Mouse (Mus musculus): ENCODE measurements around the gene Psph. TPM values are rescaled to one million over a fixed set of nuclear protein-coding genes. Genes with fewer than 3 reads are reported as not detected.

Psph gene
- total and polyA plus RNA-seq, 3 experiments: 128 to 252 (median 232) TPM

DNA sequence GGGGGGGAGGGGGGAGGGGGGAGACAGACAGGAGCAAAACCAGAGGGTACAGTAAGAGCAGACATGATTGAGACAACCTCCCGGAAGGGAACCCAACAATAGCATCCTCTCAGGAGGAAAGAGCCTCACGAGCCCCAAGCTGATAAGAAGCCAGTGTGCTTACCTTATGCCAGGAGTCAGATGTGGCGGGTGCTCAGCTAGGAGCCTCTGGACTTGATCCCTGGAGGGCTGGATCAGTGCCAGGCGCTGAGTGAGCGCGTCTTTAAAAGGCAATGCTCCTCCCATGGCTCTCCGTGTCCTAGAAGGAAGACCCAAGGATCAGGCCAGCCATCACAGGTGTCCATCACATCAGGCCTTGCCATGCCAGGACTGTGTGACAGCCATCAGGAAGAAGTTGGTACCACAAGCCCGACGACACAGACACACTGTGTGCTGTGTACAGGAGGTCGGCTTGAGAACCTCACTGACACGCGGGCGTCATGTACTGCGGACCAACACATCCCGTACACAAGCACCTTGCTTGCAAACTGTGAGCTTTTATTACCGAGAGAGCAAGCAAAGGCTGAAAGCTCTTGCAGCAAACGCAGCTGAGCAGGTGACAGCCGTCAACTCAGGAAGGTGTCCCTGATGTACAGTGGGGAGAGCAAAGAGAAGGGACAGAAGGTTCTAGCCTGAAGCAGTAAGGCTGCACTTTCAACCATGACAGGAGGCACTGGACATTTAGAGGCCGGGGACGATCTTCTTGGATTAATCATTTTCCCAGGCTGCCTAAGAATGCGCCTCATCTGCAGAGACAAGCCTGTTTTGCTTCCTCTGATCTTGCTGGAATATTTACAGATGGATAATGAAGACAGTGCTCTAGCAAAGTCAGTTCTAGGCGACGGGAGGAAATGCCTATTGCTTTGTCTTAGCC is 16.6 kb downstream of the Psph start:
- DNase-seq (ENCODE audit: extremely low read depth): no peak
- peaks cover 0 to 11% of the 10 kb centered on the region in 2 experiments; a peak in 1 of 4 replicates for H3K4me1 ChIP-seq (ENCODE audit: control insufficient read depth in 1 of 2, insufficient read depth in 2 of 2)
- H3K36me3 ChIP-seq (replicated peaks in 1 of 2; ENCODE audit: control insufficient read depth in 1 of 2, insufficient read depth in 1 of 2, low read length in 1 of 2): peaks cover 71 to 90% of the 10 kb centered on the region in 2 experiments
- no peak overlapping the region for H3K4me3 ChIP-seq (replicated peaks in 1 of 3; ENCODE audit: low read depth in 2 of 3, low read length in 2 of 3, poor library complexity in 1 of 3)
- no peaks in the 10 kb centered on the region for H3K27me3 ChIP-seq (replicated peaks)
- no peak overlapping the region for H3K27ac ChIP-seq (ENCODE audit: insufficient read depth, low read depth)
- no peaks in the 10 kb centered on the region for H3K9me3 ChIP-seq (replicated peaks; ENCODE audit: low read length)
- in situ Hi-C loops (cut with MboI; ENCODE audit: low pct_ligation_motif_present, low pct_unique_long_range_greater_than_20kb, low sequenced_read_pairs): no loop called here
- no peak overlapping the region for H3K9ac ChIP-seq (ENCODE audit: insufficient read depth, low read depth)
- H3K79me2 ChIP-seq (replicated peaks; ENCODE audit: control insufficient read depth, extremely low read depth, insufficient read depth, poor library complexity, severe bottlenecking): peaks cover 8% of the 10 kb centered on the region; the same call in 1 of the 2 replicates
- dilution Hi-C loops (cut with MboI; ENCODE audit: extremely low pct_ligation_motif_present, extremely low pct_unique_long_range_greater_than_20kb, low sequenced_read_pairs): no loop called here
- H3K4me2 ChIP-seq (ENCODE audit: insufficient read depth, low read depth, poor library complexity, severe bottlenecking): no peak overlapping the region
- TF ChIP-seq POLR2A (IDR thresholded peaks at IDR 0.05; ENCODE audit: low read depth, low read length) (no peak), MYC (IDR thresholded peaks at IDR 0.05; ENCODE audit: low read depth, low read length) (no peak), CHD1 (IDR thresholded peaks at IDR 0.05; ENCODE audit: low read depth, low read length) (no peak), EP300 (IDR thresholded peaks at IDR 0.05; ENCODE audit: low read length) (no peak), BHLHE40 (IDR thresholded peaks at IDR 0.05; ENCODE audit: low read depth, low read length) (no peak), ZMIZ1 (IDR thresholded peaks at IDR 0.05; ENCODE audit: low read depth, low read length) (no peak), NELFE (IDR thresholded peaks at IDR 0.05; ENCODE audit: low read depth, low read length) (no peak), MXI1 (IDR thresholded peaks at IDR 0.05; ENCODE audit: low read depth, low read length) (no peak), MAFK (IDR thresholded peaks at IDR 0.05; ENCODE audit: insufficient replicate concordance, low read length) (no peak), MEF2A (IDR thresholded peaks at IDR 0.05; ENCODE audit: borderline replicate concordance, low read depth, low read length) (no peak), KAT2A (IDR thresholded peaks at IDR 0.05; ENCODE audit: insufficient replicate concordance, low read length) (no peak), RAD21 (IDR thresholded peaks at IDR 0.05; ENCODE audit: low read depth, low read length) (no peak), UBTF (IDR thresholded peaks at IDR 0.05; ENCODE audit: low read depth, low read length) (no peak), JUND (conservative IDR thresholded peaks at IDR 0.05; ENCODE audit: low read depth, low read length) (no peak), USF1 (IDR thresholded peaks at IDR 0.05; ENCODE audit: low read depth, low read length) (no peak), ELF1 (IDR thresholded peaks at IDR 0.05; ENCODE audit: low read depth, low read length) (no peak)

DNA sequence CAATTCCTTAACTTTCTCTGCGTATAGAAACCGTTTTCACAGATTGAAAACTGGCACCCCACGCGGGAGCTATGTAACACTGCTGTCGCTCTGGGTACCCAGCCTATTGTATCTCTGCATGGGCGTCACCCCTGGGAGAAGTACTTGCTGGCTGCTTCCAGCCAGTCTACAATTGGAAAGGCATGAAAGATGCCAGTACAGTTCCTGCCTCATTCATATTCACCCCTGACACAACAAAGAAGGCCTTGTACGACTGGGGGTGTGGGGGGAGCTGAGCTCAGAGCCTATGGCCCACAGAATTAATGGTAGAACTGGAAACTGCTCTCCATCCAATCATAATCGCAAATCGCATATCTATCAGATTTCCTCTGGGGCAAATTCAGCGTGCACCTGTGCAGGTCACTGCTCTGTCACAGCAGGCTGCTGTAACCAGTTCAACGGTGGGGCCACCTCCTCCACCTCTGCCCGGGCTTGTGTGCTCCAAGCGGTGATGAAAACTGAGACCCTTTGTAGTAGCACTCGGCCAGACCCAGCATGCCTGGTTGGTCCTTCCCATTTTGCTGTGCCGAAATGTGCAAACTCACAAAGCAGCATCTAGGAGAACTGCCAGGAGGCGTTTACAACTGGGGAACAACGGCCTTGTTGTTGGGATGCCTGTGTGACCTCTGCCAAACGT is 25.2 kb downstream of the Psph start:
- no peak for DNase-seq (ENCODE audit: extremely low read depth)
- Histone ChIP-seq H3K4me2 (ENCODE audit: insufficient read depth, low read depth, poor library complexity, severe bottlenecking) (no peak overlapping the region), H3K27ac (ENCODE audit: insufficient read depth, low read depth) (no peak overlapping the region), H3K4me1 (ENCODE audit: control insufficient read depth in 1 of 2, insufficient read depth in 2 of 2) (no peaks in the 10 kb centered on the region), H3K36me3 (replicated peaks in 1 of 2; ENCODE audit: control insufficient read depth in 1 of 2, insufficient read depth in 1 of 2, low read length in 1 of 2) (peaks cover 18 to 44% of the 10 kb centered on the region in 2 experiments), H3K9me3 (replicated peaks; ENCODE audit: low read length) (no peaks in the 10 kb centered on the region), H3K79me2 (replicated peaks; ENCODE audit: control insufficient read depth, extremely low read depth, insufficient read depth, poor library complexity, severe bottlenecking) (no peaks in the 10 kb centered on the region), H3K27me3 (replicated peaks) (no peaks in the 10 kb centered on the region), H3K9ac (ENCODE audit: insufficient read depth, low read depth) (no peak overlapping the region), H3K4me3 (replicated peaks in 1 of 3; ENCODE audit: low read depth in 2 of 3, low read length in 2 of 3, poor library complexity in 1 of 3) (no peak overlapping the region)
- TF ChIP-seq SIN3A (IDR thresholded peaks at IDR 0.05; ENCODE audit: low read length) (no peak), JUND (conservative IDR thresholded peaks at IDR 0.05; ENCODE audit: low read depth, low read length) (no peak), GABPA (IDR thresholded peaks at IDR 0.05; ENCODE audit: insufficient replicate concordance, low read depth, low read length) (no peak), USF2 (conservative IDR thresholded peaks at IDR 0.05; ENCODE audit: low read depth, low read length) (no peak), ETS1 (conservative IDR thresholded peaks at IDR 0.05; ENCODE audit: low read depth, low read length) (no peak), HCFC1 (IDR thresholded peaks at IDR 0.05; ENCODE audit: low read depth, low read length) (no peak), POLR2A (IDR thresholded peaks at IDR 0.05; ENCODE audit: low read depth, low read length) (no peak), MEF2A (IDR thresholded peaks at IDR 0.05; ENCODE audit: borderline replicate concordance, low read depth, low read length) (no peak), TBP (conservative IDR thresholded peaks at IDR 0.05; ENCODE audit: low read depth, low read length) (no peak), MYC (IDR thresholded peaks at IDR 0.05; ENCODE audit: low read depth, low read length) (no peak), ELF1 (IDR thresholded peaks at IDR 0.05; ENCODE audit: low read depth, low read length) (no peak), NELFE (IDR thresholded peaks at IDR 0.05; ENCODE audit: low read depth, low read length) (no peak), TCF12 (IDR thresholded peaks at IDR 0.05; ENCODE audit: low read depth, low read length) (no peak), RCOR1 (conservative IDR thresholded peaks at IDR 0.05; ENCODE audit: low read depth, low read length) (no peak), MAX (IDR thresholded peaks at IDR 0.05; ENCODE audit: low read length) (no peak)
- in situ Hi-C loops (cut with MboI; ENCODE audit: low pct_ligation_motif_present, low pct_unique_long_range_greater_than_20kb, low sequenced_read_pairs) (no loop called here), dilution Hi-C loops (cut with MboI; ENCODE audit: extremely low pct_ligation_motif_present, extremely low pct_unique_long_range_greater_than_20kb, low sequenced_read_pairs) (no loop called here)

All from CH12.LX (cell line).